Mouse (Mus musculus) ovary, adult 18-20 months (tissue): ENCODE measurements at regions not wholly inside any gene's neighbourhood (a gene's known extent, or its start where the extent isn't known, plus 50 kb on each side); places are given as distances from the start of the nearest gene placed in this dataset.
A peak's percentile ranks its signal among the peaks of the same experiment; 100 is the strongest.

Source experiments
- DNase-seq: peaks from one replicate; pipeline ENCODE4 v3.0.0; 2022; ENCODE audit warnings: low spot score, mixed read lengths

DNA sequence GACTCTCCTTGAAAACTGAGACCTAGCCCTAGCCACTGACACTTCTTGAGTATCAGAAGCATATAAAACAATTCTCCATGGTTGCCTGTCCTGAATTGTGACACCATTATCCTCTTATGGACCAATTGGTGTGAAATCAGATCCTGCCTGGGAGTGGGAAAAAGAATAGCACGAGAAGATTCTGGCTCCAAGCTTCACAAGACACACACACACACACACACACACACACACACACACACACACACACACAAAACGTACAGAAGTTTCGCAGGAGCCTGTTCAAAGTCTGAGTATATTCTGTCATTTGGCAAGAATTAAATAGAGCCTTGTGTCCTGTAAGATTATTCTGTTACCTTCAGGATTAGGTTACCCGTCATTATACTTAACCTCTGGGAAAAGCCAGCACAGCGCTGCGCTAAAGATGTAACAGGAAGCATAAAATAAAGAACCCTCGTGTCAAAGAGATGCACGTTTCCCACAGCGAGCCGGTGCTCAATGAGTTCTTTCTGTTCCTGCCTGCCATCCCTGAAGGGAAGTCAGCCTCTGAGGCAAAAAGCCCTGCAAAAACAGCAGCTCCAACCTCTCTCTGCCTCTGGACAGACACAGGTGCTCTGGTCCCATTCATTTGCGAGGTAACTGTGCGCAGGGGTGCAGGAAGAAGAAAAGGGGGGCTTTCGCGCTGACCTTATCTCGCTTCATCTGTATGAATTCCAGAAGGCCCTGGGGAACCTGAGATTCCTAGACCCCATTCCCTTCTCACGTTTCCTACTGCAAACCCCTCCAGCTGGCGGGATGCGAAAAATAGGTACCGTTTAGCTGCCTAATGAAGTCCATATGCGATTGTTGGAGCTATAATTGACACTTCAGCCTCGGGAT lies 178.4 kb upstream of the Elac2 start:
- DNase-seq: no peak

DNA sequence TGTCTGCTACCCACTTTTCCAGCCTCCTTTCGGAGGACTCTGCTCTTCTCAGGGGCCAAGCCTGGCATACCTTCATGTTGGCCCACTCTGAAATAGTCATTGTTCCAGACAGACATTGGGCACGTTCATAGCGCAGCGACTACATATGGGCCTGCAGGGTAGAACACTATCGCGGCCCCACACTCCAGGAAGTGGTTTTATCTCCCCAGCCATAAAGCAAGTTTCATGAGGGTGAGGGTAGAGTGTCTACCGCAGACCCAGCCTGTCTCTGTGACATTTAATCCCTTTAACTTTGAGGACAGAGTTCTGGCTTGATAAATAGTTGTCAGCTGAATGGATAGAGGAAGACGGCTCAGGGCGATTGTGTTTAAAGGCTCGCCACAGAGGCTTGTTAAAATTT lies 177.5 kb upstream of the Elac2 start:
- no peak for DNase-seq

DNA sequence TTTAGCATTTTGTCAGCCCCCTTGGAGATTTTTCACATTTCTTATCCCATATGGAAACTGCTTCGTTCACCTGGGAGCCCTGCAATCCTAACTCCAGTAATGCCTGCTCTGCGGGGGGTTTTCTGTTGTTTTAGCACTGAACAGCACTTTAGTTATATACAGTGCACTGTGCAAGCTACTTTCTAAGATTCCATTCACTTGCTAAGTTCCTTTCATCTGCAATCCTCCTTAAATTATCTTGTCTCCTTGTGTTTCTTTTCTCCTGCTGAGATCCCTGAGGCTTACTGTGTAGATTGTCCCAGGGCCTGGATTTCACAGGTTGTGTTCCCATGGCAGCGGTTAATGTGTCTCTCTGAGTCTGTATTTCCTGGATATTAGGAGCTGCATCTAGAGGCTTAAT lies 173.3 kb upstream of the Elac2 start:
- no peak for DNase-seq

DNA sequence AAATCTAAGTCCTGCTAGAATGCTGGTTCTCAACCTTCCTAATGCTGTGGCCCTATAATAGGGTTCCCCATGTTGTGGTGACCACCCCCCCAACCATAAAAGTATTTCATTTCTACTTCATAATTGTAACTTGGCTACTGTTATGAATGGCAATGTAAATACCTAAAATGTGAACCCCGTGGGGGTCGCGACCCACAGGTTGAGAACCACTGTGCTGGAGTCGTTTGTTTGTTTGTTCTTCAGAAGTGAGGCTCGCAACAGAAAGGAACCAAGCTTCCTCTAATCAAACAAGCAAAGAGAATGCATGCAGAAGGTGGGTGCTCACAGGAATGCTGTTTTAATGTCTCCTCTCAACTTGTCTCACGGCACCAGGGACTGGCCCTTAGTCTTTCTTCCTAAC lies 166.4 kb upstream of the Elac2 start:
- DNase-seq: no peak

DNA sequence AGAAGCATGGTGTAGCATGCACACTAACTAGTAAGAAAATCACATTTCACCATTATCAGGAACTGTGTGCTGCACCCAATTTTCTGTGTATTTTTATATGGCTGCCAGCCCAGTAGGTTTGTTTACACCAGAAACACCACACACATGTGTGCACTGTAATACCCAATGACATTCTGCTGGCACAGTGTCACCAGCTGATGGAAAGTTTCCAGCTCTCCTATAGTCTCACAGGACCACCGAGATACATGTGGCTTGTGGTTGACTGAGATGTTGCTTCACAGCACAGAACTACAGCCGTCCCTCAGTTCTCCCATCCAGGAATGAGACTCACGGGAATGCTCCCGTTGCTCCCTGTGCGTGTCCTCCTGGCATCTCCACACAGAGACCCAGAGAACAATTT lies 149.4 kb upstream of the Elac2 start:
- no peak for DNase-seq

DNA sequence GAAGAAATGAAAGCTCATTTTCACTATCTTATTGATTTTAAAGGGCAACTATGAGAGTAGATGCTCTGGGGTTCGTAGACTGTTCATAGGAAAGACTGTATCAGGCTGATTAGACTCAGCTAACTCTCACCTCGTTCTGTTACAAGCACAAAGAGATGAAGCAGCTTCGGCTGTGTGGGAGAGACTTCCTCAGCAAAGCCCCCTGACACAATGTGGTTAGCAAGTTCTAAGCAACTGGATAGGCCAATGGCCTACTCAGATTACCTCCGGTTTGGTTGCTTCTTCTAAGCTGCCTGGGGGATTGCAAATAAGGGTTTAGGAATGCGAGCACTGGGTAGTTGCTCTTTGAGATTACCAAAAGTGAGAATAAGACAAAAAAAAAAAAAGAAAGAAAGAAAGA lies 146.4 kb upstream of the Elac2 start:
- no peak for DNase-seq

DNA sequence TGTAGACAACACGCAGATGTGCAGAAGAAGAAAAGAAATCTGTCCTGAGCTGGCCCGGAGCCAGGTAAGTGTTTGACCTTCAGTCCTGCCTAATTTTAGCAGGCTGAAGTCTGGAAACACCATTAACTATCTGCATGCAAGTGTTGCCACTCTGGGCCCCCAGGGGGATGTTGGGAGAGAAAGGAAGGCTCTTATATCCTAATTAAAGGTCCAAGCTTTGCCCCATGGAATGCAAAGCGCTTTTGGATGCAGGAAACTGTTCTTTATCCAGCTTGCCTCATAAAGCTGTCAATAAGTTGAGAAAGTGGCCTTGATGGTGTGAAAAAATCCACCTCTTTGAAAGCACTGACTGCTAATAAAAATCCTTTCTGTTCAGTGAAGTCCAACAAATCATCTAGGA lies 145.1 kb upstream of the Elac2 start:
- no peak for DNase-seq

DNA sequence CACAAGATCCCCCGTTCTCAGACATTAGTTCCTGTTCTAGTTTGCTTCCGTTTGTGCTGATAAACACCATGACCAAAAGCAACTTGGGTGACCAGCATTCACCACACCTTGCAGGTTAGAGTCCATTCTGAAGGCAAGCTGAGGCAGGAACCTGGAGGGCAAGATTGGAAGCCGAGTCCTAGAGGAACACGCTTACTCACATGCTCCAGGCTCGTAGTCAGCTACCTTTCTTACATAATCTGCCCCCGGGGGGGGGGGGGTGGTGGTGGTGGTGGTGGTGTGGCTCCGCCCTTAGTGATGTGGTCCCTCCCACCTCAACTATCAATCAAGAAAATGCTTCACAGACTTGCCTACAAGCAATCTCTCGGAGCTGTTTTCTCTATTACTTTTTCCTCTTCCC lies 142.1 kb upstream of the Elac2 start:
- DNase-seq: no peak

DNA sequence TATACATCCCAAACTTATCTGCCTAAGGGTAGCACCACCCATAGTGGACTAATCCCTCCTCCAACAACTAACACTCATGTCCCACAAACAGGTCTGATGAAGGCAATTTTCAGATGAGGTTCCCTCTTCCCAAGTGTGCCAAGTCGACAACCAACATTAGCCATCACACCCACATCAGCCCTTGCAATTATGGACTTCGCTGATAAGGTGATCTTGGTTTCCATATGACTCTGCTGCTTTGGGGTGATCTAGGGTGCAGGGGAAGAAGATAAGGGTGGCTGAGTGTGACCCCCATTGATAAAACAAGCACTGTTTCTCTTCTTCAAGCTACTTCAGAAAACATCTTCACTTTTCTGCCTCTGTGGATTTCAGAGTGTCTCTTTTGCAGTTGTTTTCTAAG lies 137.7 kb upstream of the Elac2 start:
- no peak for DNase-seq

DNA sequence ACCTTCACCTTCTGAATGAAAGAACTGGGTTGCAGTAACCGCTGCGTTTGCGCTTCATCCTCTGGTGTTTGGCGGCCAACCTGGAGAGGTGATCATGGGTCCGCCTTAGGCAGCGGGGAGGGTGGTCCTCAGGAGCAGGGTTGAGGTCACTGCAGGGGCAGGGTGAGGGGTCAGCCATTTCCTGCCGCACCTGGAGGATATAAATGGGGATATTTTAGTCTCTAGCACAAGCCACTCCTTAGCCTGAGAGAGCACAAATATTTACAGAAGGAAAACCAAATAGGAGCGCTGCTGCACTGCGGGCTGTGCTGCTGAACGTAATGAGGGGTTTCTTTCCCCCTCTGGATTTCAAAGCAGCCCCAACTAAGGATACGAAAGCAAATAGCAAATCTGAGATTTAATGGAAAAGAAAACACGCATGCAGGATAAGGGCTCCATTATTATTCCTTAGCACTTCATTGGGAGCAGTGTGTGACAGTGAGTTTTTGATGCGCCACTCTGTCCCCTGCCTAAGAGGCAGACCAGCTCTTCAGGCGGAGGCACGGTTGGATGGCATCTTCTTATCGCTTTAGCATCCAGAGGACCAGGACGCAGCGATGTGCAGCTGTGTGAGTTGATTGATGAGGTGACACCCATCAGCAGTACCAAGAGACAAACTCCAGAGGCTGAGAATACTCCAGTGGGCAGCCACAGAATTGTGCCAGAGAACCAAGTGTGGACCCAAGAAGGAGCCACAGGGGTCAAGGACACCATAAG lies 135.9 kb upstream of the Elac2 start:
- DNase-seq: no peak

DNA sequence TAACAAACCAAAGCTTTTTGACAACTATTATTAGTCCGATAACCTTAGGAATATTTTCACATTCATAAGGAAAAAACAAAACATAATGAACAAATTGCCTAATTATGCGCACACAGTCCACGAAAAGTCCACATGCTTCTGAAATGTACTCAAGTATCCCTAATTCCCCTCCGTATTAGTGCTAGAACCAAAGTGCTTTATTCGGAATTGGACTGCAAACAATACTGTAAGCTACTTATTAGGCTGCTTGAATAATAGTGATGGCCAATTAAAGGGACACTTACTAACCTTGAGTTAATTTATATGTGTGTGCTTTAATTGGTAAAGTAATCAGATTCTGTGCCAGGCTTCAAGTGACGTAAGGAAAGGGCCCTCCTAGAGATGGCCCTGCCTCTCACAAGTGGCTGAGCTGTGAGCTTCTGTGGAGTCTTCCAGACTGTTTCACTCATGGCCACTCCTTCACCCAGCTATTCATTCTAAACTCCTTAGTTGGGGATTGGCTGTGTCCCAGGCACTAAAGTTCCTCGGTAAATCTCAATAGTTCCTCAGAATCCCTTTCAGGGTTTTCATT lies 132.2 kb upstream of the Elac2 start:
- no peak for DNase-seq

DNA sequence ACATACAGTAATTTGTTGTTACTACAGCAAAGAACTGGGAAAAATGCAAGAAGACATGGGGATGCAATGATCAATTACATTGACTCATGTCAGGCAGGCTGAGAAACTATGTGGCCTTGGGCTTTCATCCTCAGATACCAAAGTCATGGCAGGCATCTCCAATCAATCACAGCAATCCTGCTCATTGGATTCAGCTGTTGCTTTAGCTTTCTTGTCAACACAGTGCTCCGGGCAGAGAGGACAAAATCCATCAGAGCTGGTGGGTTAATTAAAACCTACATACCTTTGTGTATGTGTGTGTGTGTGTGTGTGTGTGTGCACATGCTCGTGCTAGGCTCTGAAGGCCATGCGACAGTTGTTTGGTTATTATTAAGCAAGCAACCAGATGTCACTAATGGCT lies 119.2 kb upstream of the Elac2 start:
- no peak for DNase-seq

DNA sequence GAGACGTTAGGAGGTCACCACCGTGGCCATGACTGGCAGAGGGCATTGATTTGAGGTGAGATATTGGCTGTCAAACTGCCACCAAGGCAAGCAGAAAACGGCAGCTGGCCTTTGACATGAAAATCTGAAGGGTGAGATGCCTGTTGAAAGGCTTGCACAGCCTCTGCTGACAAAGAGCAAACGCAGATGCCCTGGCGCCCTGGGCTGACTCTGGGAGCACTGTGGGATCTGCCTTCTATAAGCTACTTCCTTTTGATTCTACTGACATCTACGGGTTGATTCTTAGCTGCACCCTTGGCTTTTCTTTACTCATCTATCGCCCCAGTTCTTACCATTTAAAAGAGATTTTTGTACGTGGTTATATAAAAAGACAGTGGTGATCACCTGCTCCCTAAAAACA lies 98.2 kb upstream of the Elac2 start:
- no peak for DNase-seq

DNA sequence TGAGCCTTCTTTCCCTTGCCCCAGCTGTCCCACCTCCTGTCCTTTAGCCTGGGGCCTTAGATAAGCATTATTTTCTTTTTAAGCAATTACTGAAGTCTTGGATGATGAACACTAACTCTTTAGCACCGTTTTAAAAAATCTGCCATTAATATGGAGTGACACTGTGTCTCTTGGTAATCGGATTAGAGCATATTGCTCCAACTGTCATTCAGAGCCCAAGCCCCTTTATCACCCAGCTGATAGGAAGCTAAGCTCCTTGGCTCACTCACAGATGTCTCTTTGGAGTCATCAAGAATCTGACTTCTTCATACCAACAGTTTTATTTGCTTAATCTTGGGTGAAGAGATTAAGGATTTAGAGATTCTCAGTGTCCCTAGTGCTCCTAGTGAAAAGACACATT lies 94.3 kb upstream of the Elac2 start:
- DNase-seq: no peak

DNA sequence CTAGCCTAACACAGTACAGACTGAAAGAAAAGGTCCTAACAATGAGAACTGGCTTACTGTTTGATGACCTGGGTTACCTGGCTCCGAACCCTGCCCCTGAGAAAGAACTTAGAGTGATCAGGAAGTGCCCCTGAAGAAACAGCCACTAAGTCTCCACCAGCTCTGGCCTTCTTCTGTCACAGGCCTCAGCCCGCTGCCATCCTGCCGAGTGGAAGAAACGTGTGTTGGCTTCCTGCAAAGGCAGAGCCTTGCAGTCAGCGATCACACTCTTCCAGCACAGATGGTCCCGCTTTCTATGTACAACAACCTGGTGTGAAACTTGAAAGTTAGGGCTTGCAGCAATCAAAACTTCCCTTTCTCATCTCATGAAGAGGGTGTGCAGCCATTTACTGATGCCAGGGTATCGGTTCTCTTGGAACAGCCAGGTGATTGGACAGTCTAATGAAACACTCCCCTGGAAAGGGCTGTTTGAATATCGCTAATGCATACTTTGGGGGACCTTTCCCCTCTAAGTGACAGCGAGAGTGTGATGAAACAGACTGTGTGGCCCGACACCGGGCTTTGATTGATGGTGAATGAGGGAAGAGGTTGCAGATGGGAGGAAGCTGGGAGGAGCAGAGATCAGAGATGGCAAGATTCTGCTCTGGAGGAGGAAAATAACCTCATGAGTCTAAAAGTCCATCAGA lies 89.4 kb upstream of the Elac2 start:
- no peak for DNase-seq

DNA sequence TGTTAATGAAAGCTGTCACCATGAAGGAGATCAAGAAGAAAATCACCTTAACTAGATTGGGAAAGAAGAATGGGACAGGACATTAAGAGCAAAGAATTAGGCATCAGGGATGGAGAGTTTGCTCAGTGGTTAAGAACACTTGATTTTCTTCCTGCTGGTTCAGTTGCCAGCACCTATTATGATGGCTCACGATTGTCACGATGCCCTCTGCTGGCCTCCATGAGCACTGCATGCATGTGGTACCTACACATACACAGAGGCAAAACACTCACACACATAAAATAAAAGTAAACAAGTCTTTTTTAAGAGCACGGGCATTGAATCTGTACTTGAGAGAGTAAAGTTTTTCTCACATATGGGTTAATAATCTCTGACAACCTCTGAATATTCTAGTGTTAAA lies 88.1 kb upstream of the Elac2 start:
- no peak for DNase-seq

DNA sequence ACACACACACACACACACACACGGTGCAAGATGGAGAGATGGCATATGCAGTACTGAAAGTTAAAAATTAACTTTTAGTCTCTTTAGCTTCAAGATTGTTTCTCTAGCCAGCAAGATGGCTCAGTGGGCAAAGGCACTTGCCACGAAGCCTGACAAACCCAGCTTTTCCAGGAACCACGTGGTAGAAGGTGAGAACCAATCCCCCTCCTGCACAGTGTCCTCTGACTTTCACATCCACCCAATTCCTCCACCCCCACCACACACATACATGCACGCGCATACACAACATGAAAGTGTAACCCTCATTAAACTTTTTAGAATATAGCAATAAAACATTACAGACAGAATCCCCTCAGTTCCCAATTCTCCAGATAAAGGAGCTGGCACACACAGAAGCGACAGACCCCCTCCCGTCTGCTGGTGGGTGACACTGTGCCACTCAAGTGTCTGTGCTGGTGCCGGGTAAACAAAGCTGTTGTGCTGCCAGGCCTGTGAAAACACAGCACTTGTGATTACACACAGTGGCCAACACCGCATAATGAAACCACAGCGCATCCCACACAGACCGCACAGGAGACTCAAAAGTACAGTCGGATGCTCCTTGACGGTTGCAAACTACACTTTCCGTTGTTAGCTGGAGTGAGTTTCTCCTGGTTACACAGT lies 82.9 kb upstream of the Elac2 start:
- no peak for DNase-seq

DNA sequence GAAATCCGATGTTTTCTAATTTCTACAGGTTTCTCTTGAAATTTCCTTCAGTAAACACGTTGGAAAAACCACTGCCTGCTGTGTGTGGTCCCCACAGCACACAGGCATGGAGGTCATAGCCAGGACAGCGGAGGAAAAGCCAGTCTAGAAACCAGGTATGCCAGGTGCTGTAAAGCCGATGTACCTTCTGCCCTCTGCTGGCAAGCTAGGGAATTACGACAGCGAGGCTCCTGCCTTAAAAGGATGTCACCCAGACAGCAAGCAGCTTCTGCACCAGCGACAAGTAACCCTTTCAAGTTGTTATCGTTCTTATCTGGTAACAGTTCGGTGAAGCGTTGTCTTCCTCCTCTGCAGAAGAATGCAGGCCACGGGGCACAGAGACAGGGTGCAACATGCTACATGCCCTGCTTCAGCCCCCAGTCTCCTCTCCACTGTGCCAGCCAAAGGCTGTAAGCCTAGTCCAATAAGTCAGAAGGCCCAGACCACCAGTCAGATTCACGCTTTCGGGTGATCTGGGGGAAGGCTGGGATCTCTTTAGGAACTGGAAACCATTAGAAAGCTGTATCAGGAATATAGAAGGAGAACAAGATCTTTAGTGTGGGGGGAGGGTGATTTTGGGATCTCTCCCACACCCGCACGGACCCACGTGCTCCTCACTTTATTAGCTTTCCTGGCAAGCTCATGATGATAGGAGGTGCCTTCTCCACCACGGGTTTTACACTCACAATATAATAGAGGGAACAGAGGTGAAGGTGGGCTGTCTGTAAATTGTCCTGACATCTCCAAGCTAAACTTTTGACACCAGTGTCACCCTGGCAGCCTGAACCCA lies 79.9 kb upstream of the Elac2 start:
- DNase-seq: peak; percentile 12

DNA sequence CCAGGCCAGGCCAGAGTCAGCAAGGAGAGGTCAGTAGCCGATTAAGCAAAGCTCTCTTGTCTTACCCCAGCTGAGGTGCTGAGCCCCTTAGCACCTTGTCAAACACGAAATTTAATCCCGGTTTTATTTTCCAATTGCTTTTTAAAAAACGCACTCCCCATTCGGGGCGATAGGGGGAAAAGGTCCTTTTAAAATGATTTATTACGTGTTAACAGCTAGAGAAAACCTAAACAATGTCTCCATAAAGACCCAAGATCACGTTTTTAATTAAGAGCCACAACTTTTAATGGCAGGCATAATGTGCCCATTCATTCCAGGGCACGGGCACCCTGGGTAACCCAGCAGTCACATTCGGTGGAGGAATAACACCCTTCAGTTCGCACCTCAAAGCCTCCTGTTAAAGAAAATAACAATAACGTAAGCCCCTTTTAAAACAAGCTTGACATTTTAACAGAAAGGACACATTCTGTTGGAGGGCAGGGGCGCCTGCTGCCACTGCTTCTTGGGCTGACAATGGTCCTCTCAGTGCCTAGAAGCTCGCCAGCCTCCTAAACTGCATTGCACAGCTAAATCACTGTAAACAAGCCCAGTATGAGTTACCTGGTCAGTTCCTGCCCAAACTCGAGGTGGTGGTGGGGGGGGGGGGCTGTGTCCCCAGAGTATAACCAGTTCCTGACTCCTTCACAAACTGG lies 79.1 kb upstream of the Elac2 start:
- no peak for DNase-seq

DNA sequence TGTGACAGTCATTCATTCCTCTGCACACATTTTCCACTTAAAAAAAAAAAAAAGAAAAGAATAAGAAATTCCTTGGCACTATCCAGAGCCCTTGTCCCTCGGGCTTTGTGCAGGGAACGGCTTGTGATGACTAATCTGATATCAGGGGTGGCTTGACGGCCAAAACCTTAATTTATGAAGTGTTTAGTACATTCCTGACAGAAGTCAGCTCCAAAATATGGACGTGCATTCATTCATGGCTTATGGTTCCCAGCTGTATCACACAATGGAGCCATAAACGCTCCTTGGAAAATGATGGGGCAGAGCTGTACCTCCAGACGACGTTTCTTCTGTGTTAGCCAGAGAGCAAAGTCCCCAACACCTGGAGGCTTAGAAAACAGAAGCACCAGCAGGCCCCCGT lies 62.1 kb upstream of the Elac2 start:
- DNase-seq: no peak

DNA sequence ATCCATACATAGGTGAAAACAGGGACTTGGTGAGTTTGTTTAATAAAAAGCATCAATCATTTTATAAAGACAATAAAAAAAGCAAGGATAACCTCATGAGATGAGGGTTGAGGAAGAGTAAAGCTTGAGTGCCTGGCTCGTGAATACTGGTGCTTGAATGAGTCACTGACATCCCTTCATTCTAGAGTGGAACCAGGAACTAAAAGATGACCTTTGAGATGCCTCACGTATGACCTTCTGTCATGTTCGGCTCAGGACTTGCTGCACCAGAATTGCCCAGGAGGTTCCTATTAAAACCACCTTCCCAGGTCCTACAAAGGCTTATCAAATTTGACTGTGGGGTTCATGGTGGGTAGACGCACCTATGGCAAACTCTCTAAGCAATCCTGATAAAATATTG lies 61.5 kb upstream of the Elac2 start:
- no peak for DNase-seq
